ENCODE assay signal across 10 mouse cellular contexts in genomic region chr15:94379425-94379824, GRCm38 (mm10).
DNase-seq lines count a peak whose midpoint lies in the region; ATAC-seq and TF ChIP-seq lines count a peak whose summit lies in the region.
"Had no signal": no experiment of that assay in that cellular context is flagged by ENCODE, and none has a peak within 500 bp of the region (broad histone marks: within the 10 kb centered on the region; RNA-seq: fewer than 3 reads in every experiment).

No protein-coding gene starts in this region.

- WGBS in lung, postnatal 0 days: 89% methylated on average over 4 of the region's 9 CpGs
- WGBS in midbrain, embryonic 10.5 days: 97% methylated on average over 7 of the region's 9 CpGs
- 98% methylated on average over 7 of the region's 9 CpGs for WGBS in intestine, embryonic 15.5 days

- H3K27me3 ChIP-seq in CH12.LX (replicated peaks): no peaks in the 10 kb centered on the region
- no peaks in the 10 kb centered on the region for H3K27me3 ChIP-seq in lung, postnatal 0 days (replicated peaks; ENCODE audit: insufficient read depth, low read length)
- no peaks in the 10 kb centered on the region for H3K27me3 ChIP-seq in midbrain, embryonic 10.5 days (ENCODE audit: low read depth, poor library complexity, severe bottlenecking)
- no peaks in the 10 kb centered on the region for H3K27me3 ChIP-seq in intestine, embryonic 15.5 days (replicated peaks)
- H3K27me3 ChIP-seq: embryonic facial prominence, embryonic 13.5 days; limb, embryonic 15.5 days had no signal

- ATAC-seq in lung, postnatal 0 days: no peak
- ATAC-seq in intestine, embryonic 15.5 days: no peak

- no peaks in the 10 kb centered on the region for H3K36me3 ChIP-seq in CH12.LX (replicated peaks in 1 of 2; ENCODE audit: control insufficient read depth in 1 of 2, insufficient read depth in 1 of 2, low read length in 1 of 2)
- H3K36me3 ChIP-seq in lung, postnatal 0 days (ENCODE audit: insufficient read depth, low read length): no peaks in the 10 kb centered on the region
- H3K36me3 ChIP-seq in midbrain, embryonic 10.5 days: peaks cover 7% of the 10 kb centered on the region
- no peaks in the 10 kb centered on the region for H3K36me3 ChIP-seq in intestine, embryonic 15.5 days
- H3K36me3 ChIP-seq: limb, embryonic 15.5 days had no signal

- no peak for TF ChIP-seq EP300 in CH12.LX (IDR thresholded peaks at IDR 0.05; ENCODE audit: low read length)
- TF ChIP-seq EP300 in lung, postnatal 0 days (IDR thresholded peaks at IDR 0.05): no peak

- H3K27ac ChIP-seq in CH12.LX (ENCODE audit: insufficient read depth, low read depth): no peak overlapping the region
- no peak overlapping the region for H3K27ac ChIP-seq in lung, postnatal 0 days (ENCODE audit: low read length)
- H3K27ac ChIP-seq in midbrain, embryonic 10.5 days (replicated peaks): no peak overlapping the region
- no peak overlapping the region for H3K27ac ChIP-seq in intestine, embryonic 15.5 days
- H3K27ac ChIP-seq: embryonic facial prominence, embryonic 13.5 days; limb, embryonic 15.5 days had no signal

- TF ChIP-seq RAD21 in CH12.LX (IDR thresholded peaks at IDR 0.05; ENCODE audit: low read depth, low read length): peak; percentile 5

- H3K9me3 ChIP-seq in CH12.LX (replicated peaks; ENCODE audit: low read length): no peaks in the 10 kb centered on the region
- no peaks in the 10 kb centered on the region for H3K9me3 ChIP-seq in lung, postnatal 0 days (ENCODE audit: low read length)
- H3K9me3 ChIP-seq in midbrain, embryonic 10.5 days (replicated peaks): no peaks in the 10 kb centered on the region
- no peaks in the 10 kb centered on the region for H3K9me3 ChIP-seq in intestine, embryonic 15.5 days
- H3K9me3 ChIP-seq: embryonic facial prominence, embryonic 13.5 days; limb, embryonic 15.5 days had no signal

- dilution Hi-C loops in CH12.LX (cut with MboI; ENCODE audit: extremely low pct_ligation_motif_present, extremely low pct_unique_long_range_greater_than_20kb, low sequenced_read_pairs): no loop called here

- peak; percentile 39 to 46; a peak in 2 of 4 replicates for TF ChIP-seq CTCF in CH12.LX (conservative IDR thresholded peaks at IDR 0.05 in 1 of 2, IDR thresholded peaks at IDR 0.05 in 1 of 2; ENCODE audit: low read depth in 2 of 2, low read length in 2 of 2)
- TF ChIP-seq CTCF in lung, postnatal 0 days (IDR thresholded peaks at IDR 0.05): peak; percentile 32

- H3K9ac ChIP-seq in CH12.LX (ENCODE audit: insufficient read depth, low read depth): no peak overlapping the region
- no peak overlapping the region for H3K9ac ChIP-seq in lung, postnatal 0 days (replicated peaks; ENCODE audit: low read depth)
- no peak overlapping the region for H3K9ac ChIP-seq in intestine, embryonic 15.5 days
- H3K9ac ChIP-seq: embryonic facial prominence, embryonic 13.5 days; limb, embryonic 15.5 days had no signal

- no peak overlapping the region for H3K4me2 ChIP-seq in CH12.LX (ENCODE audit: insufficient read depth, low read depth, poor library complexity, severe bottlenecking)
- no peak overlapping the region for H3K4me2 ChIP-seq in lung, postnatal 0 days (replicated peaks; ENCODE audit: low read depth, low read length)
- no peak overlapping the region for H3K4me2 ChIP-seq in intestine, embryonic 15.5 days (replicated peaks)
- H3K4me2 ChIP-seq: embryonic facial prominence, embryonic 13.5 days; limb, embryonic 15.5 days had no signal

- in situ Hi-C loops in CH12.LX (cut with MboI; ENCODE audit: low pct_ligation_motif_present, low pct_unique_long_range_greater_than_20kb, low sequenced_read_pairs): no loop called here

- no peak overlapping the region for H3K4me3 ChIP-seq in CH12.LX (replicated peaks in 1 of 3; ENCODE audit: low read depth in 2 of 3, low read length in 2 of 3, poor library complexity in 1 of 3)
- no peak overlapping the region for H3K4me3 ChIP-seq in lung, postnatal 0 days (ENCODE audit: low read depth, low read length)
- H3K4me3 ChIP-seq in midbrain, embryonic 10.5 days: no peak overlapping the region
- H3K4me3 ChIP-seq in intestine, embryonic 15.5 days (replicated peaks): no peak overlapping the region
- H3K4me3 ChIP-seq: embryonic facial prominence, embryonic 13.5 days; limb, embryonic 15.5 days had no signal

- no peak for TF ChIP-seq POLR2A in CH12.LX (IDR thresholded peaks at IDR 0.05; ENCODE audit: low read depth, low read length)

- peak; percentile 14 for DNase-seq in kidney, adult 9 months
- no peak for DNase-seq in kidney, adult 11 months
- DNase-seq in CH12.LX (ENCODE audit: extremely low read depth): peak; percentile 5
- DNase-seq in ES-CJ7 (ENCODE audit: low read depth, low spot score): peak; percentile 55
- DNase-seq in lung, postnatal 0 days (ENCODE audit: low spot score): no peak
- no peak for DNase-seq in midbrain, embryonic 10.5 days (ENCODE audit: low spot score)
- DNase-seq: right cerebral cortex, postnatal 4 days had no signal

- no peaks in the 10 kb centered on the region for H3K79me2 ChIP-seq in CH12.LX (replicated peaks; ENCODE audit: control insufficient read depth, extremely low read depth, insufficient read depth, poor library complexity, severe bottlenecking)

- no peaks in the 10 kb centered on the region for H3K4me1 ChIP-seq in CH12.LX (ENCODE audit: control insufficient read depth in 1 of 2, insufficient read depth in 2 of 2)
- H3K4me1 ChIP-seq in lung, postnatal 0 days (ENCODE audit: insufficient read depth, low read depth, low read length): no peaks in the 10 kb centered on the region
- no peaks in the 10 kb centered on the region for H3K4me1 ChIP-seq in midbrain, embryonic 10.5 days
- no peaks in the 10 kb centered on the region for H3K4me1 ChIP-seq in intestine, embryonic 15.5 days (replicated peaks)
- H3K4me1 ChIP-seq: embryonic facial prominence, embryonic 13.5 days; limb, embryonic 15.5 days had no signal

TF ChIP-seq in CH12.LX, 34 proteins besides CTCF, POLR2A, EP300 and RAD21:
- no peak for TF ChIP-seq JUN (IDR thresholded peaks at IDR 0.05; ENCODE audit: insufficient read depth, low read depth, low read length)
- TF ChIP-seq CHD2 (IDR thresholded peaks at IDR 0.05; ENCODE audit: low read length): no peak
- no peak for TF ChIP-seq ZC3H11A (IDR thresholded peaks at IDR 0.05; ENCODE audit: low read depth, low read length)
- peak; percentile 9; the same call in 1 of the 2 replicates for TF ChIP-seq SMC3 (IDR thresholded peaks at IDR 0.05; ENCODE audit: low read depth, low read length)
- TF ChIP-seq TCF12 (IDR thresholded peaks at IDR 0.05; ENCODE audit: low read depth, low read length): no peak
- no peak for TF ChIP-seq MEF2A (IDR thresholded peaks at IDR 0.05; ENCODE audit: borderline replicate concordance, low read depth, low read length)
- TF ChIP-seq SIN3A (IDR thresholded peaks at IDR 0.05; ENCODE audit: low read length): no peak

Comparison
In these comparisons a context has a peak if more than half of its experiments do, and no peak if none do; other contexts are left out.
1. DNase-seq: peak in kidney, adult 9 months (single experiment), CH12.LX (single experiment) and ES-CJ7 (single experiment); none in kidney, adult 11 months (single experiment), lung, postnatal 0 days (single experiment) and midbrain, embryonic 10.5 days (single experiment).